Mouse (Mus musculus): ENCODE data around the gene Slc41a1. TPM values are rescaled to one million over a fixed set of nuclear protein-coding genes. Genes with fewer than 3 reads are reported as not detected.

Slc41a1 gene
- total RNA-seq, 2 experiments from 2014 or later, result 38.3 to 59.0 TPM

DNA sequence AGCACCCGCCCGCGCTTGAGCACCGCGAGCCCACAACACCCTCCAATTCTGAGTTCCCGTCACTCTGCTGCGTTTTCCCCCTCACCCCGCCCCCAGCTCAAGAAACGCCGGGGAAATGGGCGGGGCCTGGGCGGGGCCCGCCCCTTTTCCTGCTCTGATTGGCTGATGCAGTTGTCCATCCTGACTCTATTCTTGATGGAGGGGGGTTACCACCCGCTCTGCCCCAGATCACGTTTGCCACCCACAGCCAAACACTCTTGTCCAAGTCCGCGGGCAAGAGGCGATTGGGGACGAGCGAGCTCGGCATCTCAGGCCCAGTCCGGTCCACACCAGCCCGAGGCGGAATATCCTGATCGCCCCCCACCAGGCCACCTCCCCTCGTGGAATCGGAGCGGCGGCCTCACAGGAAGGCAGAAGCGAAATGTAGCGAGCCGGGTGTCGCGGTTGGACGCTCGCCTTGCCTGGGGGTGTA lies 530 bp downstream of the Slc41a1 start:
- peak; percentile 93 to 94 for DNase-seq

DNA sequence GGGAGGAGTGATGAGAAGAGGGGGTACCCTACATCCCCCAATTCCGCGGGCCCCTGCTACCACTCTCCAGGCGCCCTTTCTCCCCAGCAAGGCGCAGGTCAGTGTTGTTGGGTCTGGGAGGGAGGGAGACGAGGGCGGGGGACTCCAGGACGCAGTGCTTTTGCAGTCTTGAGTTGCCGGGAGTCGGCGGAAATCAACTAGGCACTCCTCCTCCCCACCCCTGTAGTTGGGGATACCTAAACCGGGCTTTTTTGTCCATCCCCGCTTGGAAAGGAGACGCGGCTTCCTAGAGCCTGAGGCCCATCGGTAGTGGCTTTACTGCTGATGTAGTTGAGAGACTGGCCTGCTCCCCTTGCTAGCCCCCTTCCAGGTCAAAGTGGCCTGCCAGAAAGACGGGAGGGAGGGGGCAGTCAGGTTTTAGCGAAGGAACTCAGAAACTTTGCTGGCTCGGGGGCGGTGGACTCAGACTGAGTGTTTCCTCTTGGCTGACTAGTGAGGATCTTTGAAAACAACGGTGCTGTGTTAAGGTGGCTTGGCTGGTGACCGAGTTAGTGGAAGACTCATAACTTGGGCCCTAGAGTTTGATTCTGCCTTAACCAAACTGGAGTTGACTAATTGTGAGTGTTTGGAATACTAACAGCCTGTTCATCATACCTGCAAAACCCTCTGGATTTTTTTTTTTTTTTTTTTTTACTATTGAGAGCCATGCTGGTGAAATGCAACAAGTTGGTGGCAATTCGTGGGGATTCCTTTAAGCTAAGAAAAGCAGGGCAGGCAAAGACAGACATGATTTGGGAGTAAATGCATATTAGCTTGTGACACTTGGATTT lies 1.2 kb downstream of the Slc41a1 start:
- peak; percentile 18 to 50 for DNase-seq

DNA sequence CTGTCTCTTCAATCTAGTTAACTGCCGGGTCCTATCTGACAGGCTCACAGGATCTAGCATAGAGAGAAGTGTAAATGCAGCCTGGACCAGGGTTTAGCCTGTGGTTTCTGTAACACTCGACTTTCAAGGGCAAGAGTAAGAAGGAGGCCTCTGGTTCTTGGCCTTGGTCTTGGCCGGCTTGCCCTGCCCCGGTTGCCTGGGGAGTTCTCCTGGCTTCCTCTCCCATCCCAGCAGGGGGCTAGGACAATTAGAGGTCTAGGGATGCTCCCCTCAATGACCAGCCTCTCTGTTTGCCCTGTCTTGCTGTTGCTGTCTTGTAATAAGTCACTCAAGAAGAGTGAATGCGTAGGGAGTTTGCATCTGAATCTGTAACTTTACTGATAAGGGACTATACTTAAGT lies 2.0 kb downstream of the Slc41a1 start:
- DNase-seq, result no peak

DNA sequence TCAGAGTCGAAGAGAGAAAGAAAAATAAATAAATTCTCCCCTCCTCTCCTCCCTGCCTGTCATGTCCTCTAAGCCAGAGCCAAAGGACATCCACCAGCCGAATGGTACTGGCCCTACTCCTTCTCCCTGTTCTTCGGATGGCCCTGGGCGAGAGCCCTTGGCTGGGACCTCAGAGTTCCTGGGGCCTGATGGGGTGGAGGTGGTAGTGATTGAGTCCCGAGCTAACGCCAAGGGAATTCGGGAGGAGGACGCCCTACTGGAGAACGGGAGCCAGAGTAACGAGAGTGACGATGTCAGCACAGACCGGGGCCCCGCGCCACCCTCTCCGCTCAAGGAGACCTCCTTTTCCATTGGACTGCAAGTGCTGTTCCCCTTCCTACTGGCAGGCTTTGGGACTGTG lies 3.3 kb downstream of the Slc41a1 start:
- no peak for DNase-seq

DNA sequence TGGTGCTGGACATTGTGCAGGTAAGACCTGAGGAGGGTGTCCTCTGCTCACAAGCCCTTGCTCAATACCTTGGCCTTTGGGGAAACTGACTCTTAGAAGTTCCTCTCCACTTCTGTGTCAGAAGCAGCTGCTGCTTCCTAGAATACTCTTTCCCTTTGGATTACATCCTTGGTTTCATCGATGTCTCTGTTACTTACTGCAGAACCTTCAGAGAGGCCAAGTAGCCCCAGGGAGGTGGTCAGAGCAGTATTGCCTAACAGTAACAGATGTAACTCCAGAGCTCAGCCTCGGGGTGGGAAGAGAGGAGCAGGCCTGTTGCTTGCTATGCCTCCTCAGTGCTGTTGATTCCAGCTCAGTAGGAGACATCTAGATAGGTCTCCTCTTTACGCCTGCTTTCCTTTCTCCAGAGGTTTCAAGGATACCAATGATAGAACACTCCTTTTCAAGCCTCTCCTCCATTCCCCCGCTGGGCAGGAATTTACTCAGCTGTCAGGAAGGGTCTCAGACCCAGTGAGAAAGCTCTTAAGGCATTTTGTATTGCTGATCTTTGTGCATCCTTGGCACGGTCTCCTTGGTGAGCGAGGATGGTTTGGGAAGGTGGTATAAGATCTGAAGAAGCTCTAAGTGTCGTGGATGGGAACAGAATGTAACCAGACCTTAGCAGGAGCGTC lies 3.8 kb downstream of the Slc41a1 start:
- no peak for DNase-seq

DNA sequence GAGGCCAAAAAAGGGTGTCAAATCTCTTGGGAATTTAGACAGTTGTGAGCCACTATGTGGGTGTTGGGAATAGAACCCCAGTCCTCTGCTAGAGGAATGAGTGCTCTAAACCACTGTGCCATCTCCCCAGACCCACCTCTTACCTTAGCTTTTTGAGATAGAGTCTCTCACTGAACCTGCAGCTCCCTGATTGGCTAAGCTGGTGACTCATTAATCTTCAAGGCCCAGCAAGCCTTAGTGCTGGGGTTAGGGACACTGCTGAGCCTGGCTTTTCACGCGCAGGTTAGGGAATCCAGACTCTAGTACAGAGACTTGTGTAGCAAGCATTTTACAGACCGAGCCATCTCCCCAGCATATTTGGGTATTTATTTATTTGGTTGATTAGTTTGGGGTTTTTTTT lies 9.7 kb downstream of the Slc41a1 start:
- DNase-seq, result peak; percentile 32 to 33

DNA sequence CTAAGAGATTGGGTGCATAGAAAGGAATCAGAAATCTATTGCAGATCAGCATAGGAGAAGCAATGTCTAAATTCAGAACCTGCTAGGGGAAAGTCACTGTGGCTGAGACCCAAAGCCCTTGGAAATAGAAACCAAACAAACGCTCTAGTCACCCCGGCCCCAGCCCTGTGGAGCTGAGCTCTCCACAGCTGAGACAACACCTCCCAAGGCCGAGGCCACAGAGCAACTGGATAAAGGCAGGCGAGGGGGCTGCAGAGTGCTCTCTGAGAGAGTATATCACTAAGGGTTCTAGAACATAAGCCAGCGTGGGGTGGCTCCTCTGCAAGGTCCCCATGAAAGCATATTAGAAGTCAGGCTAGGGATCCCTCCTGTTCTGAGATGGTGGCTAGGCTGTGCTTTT lies 11.2 kb downstream of the Slc41a1 start:
- peak; percentile 71 to 73 for DNase-seq

DNA sequence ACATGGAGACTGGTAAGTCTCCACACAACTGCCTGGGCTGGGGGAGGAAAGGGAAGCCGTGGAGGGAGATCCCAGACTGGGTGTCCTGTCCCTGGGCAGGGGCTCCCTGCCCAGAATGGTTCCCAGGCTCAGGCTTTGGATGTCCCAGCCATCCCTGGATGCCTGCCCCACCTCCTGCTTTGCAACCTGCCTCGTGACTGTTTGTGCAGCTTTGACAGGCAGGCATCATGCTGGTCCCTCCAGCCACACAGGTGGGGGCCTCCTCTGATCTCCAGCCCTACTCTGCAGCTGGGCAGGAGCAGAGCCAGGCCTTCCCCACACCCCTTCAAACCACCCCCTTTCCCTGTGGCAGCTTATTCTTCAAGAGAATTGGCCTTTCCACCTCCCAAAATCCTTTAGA lies 12.0 kb downstream of the Slc41a1 start:
- no peak for DNase-seq

DNA sequence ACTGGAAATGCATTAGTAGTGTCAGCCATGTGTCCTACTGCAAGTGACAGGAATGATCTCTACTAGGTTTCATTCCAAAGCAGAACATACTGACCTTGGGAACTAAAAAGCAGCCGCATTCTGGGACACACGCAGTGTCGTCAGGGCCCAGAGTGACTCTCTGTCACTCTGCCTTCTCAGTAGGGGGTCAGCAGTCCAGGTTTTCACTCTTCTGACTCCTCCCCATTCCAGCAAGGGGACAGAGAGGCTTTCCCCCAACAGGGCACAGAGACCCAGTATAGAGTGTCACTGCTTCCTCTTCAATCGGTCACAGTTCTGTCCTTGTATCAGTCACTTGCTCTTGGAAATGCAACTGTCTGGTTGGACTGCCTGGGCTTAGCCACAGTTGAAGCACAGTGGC lies 14.9 kb downstream of the Slc41a1 start:
- DNase-seq, result peak; percentile 47 to 52

DNA sequence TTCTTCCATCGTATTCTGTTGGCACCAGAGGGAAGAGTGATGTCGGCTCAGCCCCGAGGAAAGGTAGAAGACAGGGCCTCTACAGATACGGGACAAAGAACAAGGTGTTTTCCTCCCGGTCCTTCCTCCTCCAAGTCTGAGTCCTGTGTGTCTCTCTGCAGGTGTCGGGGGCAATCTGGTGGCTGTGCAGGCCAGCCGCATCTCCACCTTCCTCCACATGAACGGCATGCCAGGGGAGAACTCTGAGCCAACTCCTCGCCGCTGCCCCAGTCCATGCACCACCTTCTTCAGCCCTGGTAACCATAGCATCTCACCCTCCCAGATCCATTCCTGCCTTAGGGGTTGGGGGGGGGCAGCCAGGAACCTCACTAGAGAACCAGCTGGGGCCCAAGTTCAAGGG lies 16.5 kb downstream of the Slc41a1 start:
- no peak for DNase-seq

DNA sequence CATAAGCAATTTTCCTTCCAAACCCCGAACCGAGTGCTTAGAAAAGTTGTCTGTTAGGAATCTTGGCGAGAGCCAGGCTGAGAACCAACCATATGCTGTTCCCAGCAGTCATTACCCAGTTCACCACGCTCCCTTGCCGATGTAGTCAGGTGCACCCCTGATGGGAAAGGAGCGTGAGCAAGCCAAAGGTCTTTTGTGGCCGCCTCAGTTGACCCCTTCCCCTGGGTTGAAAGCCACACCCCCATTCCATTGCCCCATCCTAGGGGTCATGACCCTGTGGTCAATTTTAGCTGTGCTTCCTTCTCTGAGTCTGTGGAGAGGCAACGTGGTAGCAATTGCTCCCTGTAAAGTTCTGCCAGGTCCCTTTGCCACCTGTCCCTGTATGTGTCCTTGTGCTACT lies 17.6 kb downstream of the Slc41a1 start:
- peak in 1 of 2 experiments; percentile 18 for DNase-seq

DNA sequence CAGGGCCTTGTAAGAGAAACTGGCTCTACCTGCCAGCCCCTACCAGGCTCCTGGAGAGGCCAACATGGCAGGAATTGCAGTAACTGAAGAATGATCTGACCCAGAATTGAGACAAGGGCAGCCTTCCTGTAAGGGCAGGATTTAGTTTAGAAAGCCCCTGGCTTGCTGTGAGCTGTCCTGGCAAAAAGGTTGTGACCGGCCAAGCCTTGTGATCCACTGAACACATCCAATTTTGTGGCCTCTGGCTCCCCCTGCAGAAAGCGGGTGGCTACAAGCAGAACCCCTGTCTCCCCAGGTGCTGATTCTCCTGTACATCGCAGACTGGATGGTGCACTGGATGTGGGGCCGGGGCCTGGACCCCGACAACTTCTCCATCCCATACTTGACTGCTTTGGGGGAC lies 19.0 kb downstream of the Slc41a1 start:
- peak; percentile 70 to 81 for DNase-seq

DNA sequence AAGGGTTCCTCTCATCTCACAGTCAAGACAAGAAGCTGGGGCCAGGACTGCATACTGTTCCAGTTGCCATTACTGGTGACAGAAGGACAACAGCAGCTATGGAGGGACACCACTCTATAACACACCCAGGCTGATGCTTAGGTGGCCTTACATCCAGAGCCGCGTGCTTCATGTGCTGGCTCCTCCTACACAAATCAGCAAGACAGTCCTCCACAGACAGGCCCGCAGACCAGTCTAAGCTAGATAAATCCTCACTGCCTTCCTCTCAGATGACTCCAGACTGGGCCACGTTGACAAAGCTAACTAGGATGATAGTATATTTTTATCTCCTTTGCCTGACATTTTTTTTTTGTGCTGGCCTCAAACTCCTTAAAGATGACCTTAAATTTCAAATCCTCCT lies 34.5 kb downstream of the Slc41a1 start:
- DNase-seq, result no peak

DNA sequence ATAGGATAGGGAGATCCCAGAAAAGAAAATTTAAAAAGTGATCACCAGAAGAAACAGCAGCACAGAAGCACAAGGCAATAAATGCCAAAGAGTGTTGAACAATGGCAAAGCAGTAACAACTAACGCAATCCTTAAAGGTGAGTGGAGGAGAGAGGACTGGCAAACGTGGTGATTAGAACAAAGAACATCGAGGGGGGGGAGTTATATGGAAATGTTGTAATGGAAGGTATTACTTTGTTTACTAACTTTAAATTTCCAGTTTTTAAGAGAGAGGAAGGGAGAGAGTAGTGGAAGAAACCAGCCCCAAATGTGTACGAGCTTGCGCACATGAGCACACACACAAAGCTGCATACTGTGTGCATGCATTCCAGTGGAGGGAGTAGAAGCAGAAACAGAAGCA lies 38.3 kb downstream of the Slc41a1 start:
- no peak for DNase-seq

DNA sequence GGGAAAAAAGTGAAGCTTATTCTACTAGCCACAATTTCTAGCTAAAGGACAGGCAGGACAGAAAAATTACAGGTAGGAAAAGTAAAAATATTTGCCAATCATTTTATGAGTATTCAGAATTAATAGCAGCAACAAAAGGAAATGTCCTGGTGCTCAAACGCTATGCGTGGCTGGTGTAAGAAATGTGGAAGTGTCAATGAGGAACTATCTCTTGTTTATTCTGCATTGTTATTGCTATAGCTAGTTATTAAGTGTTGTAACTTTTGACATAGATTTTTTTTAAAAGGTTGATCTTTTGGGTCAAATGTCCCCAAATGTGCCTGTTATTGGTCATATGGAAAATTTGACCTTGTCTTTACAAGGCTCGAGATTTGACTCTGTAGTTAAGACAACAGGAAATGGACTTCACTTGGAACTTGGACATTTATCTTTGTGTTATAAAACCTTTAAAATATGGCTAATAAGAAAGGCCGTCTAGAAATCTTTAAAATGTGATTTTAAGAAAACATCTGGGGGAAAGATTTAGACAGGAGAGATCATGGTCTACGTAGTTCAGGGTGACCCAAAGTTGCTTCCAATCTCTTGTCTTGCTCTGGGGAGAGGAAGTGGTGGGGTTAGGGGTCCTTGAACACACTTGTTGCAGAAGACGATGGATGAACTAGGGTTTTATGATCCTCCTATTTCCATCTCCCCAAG lies 39.2 kb downstream of the Slc41a1 start:
- no peak for DNase-seq

DNA sequence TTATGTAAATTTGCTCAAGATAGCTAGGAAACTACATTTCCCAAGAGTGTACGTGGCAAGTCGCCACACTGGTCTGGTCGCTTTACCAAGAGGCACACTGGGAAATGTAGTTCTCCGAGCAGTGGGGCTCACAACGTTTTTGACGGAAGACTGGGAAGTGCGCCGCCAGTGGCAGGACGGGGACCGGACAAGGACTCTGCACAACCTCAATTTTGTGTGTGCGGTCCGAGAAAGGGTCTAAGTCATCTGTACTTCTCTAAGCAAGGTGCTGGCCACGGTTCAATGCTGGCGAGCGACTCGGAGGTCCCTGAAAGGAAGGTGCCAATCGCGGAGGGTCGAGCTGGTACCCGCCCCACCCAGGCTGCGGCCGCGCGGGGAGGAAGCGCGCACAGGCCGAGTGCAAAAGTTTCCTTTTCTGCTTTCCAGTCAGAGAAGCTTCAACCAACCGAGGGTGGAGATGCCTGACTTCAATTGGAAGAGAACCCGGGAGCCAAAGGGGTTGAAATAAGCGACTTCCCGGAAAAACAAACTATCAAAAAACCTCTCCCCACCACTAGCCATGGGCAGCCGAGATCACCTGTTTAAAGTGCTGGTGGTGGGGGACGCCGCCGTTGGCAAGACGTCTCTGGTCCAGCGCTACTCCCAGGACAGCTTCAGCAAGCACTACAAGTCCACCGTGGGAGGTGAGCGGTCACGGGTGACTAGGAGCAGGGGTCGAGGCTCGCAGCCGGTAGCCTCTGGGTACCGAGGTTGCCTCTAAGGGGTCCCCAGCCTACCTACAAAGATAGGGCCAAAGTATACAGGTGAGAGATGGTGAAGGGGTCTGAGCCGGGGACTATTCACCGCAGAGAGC lies 40.0 kb downstream of the Slc41a1 start, which contains the start of gene Rab29:
Rab29 (plus strand) TSS at position 132 of the 853 bp plus-strand sequence.
- DNase-seq, result peak; percentile 92 to 93

DNA sequence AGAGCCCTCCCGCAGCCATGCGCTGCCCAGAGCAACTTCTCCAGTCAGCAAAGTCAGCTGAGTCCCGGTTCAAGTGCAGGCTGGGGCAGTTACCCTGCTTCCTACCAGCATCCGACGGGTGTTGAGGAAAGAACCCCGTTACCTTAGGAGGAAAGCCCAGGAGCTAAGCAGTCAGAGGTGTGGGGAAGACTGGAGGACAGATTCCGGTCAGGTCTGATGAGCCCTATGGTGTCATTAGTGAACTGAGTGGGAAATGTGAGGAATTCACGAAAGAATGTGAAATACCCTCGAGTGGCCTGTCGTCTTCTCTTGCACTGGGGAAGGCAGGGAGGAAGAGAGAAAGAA lies 40.6 kb downstream of the Slc41a1 start:
- DNase-seq, result peak; percentile 16 to 21

DNA sequence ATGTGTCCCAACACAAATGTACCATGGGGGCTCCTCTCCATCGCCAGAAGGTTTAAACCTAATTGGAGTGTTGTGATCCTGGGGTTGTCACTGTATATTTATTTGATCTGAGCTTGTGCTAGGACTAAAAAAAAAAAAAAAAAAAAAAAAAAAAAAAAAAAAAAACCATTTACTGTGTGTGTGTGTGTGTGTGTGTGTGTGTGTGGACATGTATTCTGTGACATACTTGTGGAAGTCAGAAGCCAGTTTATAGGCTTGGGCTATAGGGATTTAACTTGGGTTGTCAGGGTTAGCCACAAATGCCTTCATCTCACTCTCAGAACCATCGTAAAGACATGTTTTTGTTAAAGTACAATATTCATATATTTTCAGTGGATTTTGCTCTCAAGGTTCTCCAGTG lies 42.3 kb downstream of the Slc41a1 start:
- DNase-seq, result no peak

DNA sequence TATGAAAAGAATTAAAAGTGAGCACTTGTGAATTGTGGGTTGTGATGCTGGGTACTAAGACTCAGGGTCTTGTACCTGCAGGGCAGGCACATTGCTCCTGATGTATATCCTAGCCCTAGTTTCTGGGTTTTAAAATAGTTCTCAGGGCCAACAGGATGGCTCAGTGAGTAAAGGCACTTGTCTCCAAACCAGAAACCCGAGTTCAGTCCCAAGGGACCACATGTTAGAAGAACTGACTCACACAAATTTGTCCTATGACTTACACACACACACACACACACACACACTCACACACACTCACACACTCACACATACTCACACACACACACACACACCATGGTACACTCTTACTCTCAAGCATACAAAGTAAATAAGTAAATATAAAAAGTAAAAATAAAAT lies 45.6 kb downstream of the Slc41a1 start:
- DNase-seq, result no peak

DNA sequence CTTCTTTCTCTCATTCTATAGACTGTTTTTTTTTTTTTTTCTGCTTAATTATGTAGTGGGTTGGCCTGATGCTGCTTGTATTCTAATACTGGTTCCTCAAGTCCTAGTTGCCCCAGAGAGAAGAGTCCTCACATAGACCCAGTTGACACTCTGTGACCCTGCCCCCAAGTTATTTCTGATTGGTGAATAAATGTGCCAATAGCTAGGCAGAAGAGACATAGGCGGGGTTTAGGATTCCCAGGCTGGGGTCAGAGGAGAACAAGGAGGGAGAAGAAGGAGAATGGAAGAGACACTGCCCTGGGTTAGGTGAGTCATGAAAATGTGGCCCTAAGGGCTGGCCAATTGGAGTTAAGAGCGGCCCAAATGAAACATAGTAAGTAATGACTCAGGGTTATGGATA lies 52.5 kb downstream of the Slc41a1 start:
- no peak for DNase-seq

DNA sequence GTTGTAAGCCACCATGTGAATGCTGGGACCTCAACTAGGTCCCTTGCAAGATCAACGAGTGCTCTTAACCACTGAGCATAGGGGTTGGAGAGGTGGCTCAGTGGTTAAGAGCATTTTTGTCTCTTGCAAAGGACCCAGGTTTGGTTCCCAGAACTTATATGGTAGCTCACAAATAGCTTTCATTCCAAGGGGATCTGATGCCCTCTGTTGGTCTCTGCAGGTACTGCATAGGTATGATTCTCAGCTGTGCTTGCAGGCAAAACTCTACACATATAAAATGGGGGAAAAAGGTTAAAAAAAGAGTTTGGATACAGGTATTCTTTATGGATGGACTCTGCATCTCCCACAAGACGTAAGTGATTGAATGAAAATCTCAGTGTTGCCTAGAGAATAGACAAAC lies 55.5 kb downstream of the Slc41a1 start:
- DNase-seq, result peak; percentile 34 to 50

DNA sequence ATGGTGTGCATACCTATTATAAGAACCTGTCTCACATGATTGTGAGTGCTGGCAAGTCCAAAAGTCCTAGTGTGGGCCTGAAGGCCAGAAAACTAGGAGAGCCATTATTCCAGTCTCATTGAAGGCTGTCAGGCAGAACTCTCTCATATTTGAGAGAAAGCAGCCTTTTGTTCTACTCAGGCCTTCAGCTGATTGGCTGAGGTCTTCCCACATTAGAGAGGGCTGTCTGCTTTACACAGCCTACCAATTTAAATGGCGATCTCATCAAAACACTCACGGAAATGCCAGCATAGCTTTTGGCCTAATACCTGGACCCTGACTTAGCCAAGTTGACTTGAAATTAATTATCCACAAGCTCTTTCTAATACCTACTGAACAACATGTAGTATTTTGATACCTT lies 58.9 kb downstream of the Slc41a1 start:
- no peak for DNase-seq
